Mouse (Mus musculus): Measurements from ENCODE around the gene Rps28. TPM values are rescaled to one million over a fixed set of nuclear protein-coding genes. Genes with fewer than 3 reads are reported as not detected.
A peak's percentile ranks its signal among the peaks of the same experiment; 100 is the strongest.

The Rps28 gene
- polyA plus RNA-seq, 1 experiment from 2014 or later = 827 TPM

GRCm38 (mm10) chr17:33779967-33780295 is 44.4 kb downstream of the Rps28 start:
- peaks cover 24% of the 10 kb centered on the region for H3K36me3 ChIP-seq
- 89% methylated on average over 5 of the region's 5 CpGs for WGBS
- H3K27me3 ChIP-seq (ENCODE audit: low read depth, poor library complexity, severe bottlenecking) = peaks cover 10% of the 10 kb centered on the region
- no peak for DNase-seq (ENCODE audit: low spot score)
- no peak overlapping the region for H3K27ac ChIP-seq (replicated peaks)
- no peaks in the 10 kb centered on the region for H3K9me3 ChIP-seq (replicated peaks)
- 0 out of 2 replicates have a peak overlapping the region, but pooled peaks have one; percentile 7 for H3K4me3 ChIP-seq
- H3K4me1 ChIP-seq = peaks cover 28% of the 10 kb centered on the region

- Histone ChIP-seq H3K36me3 (peaks cover 24% of the 10 kb centered on the region), H3K4me3 (peak overlapping the region; percentile 7), H3K27ac (replicated peaks) (peak overlapping the region; percentile 39), H3K9me3 (replicated peaks) (no peaks in the 10 kb centered on the region), H3K27me3 (ENCODE audit: low read depth, poor library complexity, severe bottlenecking) (peaks cover 10% of the 10 kb centered on the region), H3K4me1 (peaks cover 28% of the 10 kb centered on the region)
- WGBS = 59% methylated on average over 9 of the region's 9 CpGs
- peak; percentile 60 for DNase-seq (ENCODE audit: low spot score)
These were observed 44.9 kb downstream of the Rps28 start for GRCm38 (mm10) chr17:33779271-33779966.

- 89% methylated on average over 4 of the region's 4 CpGs for WGBS
- H3K4me3 ChIP-seq = no peak overlapping the region
- no peaks in the 10 kb centered on the region for H3K9me3 ChIP-seq (replicated peaks)
- no peak overlapping the region for H3K27ac ChIP-seq (replicated peaks)
- H3K36me3 ChIP-seq = peaks cover 24% of the 10 kb centered on the region
- no peak for DNase-seq (ENCODE audit: low spot score)
- peaks cover 10% of the 10 kb centered on the region for H3K4me1 ChIP-seq
- H3K27me3 ChIP-seq (ENCODE audit: low read depth, poor library complexity, severe bottlenecking) = no peaks in the 10 kb centered on the region; the same call in 1 of the 2 replicates
These were observed 49.1 kb downstream of the Rps28 start for GRCm38 (mm10) chr17:33775287-33775686.

GRCm38 (mm10) chr17:33774573-33775155 is 49.7 kb downstream of the Rps28 start:
- 95% methylated on average over 8 of the region's 8 CpGs for whole genome bisulfite sequencing
- DNase-seq (ENCODE audit: low spot score) = no peak
- peaks cover 7% of the 10 kb centered on the region for H3K4me1 ChIP-seq
- H3K9me3 ChIP-seq (replicated peaks) = no peaks in the 10 kb centered on the region
- peaks cover 24% of the 10 kb centered on the region for H3K36me3 ChIP-seq
- H3K4me3 ChIP-seq = no peak overlapping the region
- H3K27me3 ChIP-seq (ENCODE audit: low read depth, poor library complexity, severe bottlenecking) = no peaks in the 10 kb centered on the region
- H3K27ac ChIP-seq (replicated peaks) = no peak overlapping the region

- Histone ChIP-seq H3K27ac (replicated peaks) (no peak overlapping the region), H3K4me3 (no peak overlapping the region), H3K9me3 (replicated peaks) (no peaks in the 10 kb centered on the region), H3K27me3 (ENCODE audit: low read depth, poor library complexity, severe bottlenecking) (no peaks in the 10 kb centered on the region), H3K4me1 (peaks cover under 1% of the 10 kb centered on the region; the same call in 1 of the 2 replicates), H3K36me3 (peaks cover 24% of the 10 kb centered on the region)
- 90% methylated on average over 6 of the region's 6 CpGs for WGBS
- no peak for DNase-seq (ENCODE audit: low spot score)
These were observed 50.3 kb downstream of the Rps28 start for GRCm38 (mm10) chr17:33773871-33774572.

DNA sequence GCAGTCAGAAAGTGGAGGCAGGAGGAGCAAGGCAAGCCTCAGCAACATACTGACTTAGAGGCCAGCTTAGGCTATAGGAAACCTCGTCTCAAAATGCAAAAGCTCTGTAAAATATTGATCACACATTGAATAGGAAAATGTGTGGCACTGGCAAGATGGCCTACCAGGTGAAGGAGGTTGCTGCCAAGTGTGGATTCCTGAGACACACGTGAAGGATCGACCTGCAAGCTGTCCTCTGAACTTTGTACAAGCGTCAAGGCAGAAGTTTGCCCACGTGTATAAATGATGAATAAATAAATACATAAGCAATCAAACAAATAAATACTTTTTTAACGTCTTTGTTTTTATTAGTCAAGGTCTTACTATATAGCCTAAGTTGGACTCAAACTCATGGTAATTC is 50.9 kb downstream of the Rps28 start:
- no peak for DNase-seq (ENCODE audit: low spot score)
- no peak overlapping the region for H3K27ac ChIP-seq (replicated peaks)
- WGBS = 82% methylated on average over 6 of the region's 6 CpGs
- H3K4me3 ChIP-seq = no peak overlapping the region
- H3K4me1 ChIP-seq = no peaks in the 10 kb centered on the region
- H3K36me3 ChIP-seq = peaks cover 24% of the 10 kb centered on the region
- H3K27me3 ChIP-seq (ENCODE audit: low read depth, poor library complexity, severe bottlenecking) = no peaks in the 10 kb centered on the region
- H3K9me3 ChIP-seq (replicated peaks) = no peaks in the 10 kb centered on the region

- Histone ChIP-seq H3K4me3 (no peak overlapping the region), H3K36me3 (peaks cover 11% of the 10 kb centered on the region)
- 93% methylated on average over 4 of the region's 4 CpGs for WGBS
These were observed 52.7 kb downstream of the Rps28 start for GRCm38 (mm10) chr17:33771617-33772016.

More at GRCm38 (mm10) chr17:33771617-33772016, 52.7 kb downstream of the Rps28 start:
- no peak for DNase-seq (ENCODE audit: low spot score)
- H3K4me1 ChIP-seq = no peaks in the 10 kb centered on the region
- no peak overlapping the region for H3K27ac ChIP-seq (replicated peaks)
- H3K27me3 ChIP-seq (ENCODE audit: low read depth, poor library complexity, severe bottlenecking) = no peaks in the 10 kb centered on the region
- H3K9me3 ChIP-seq (replicated peaks) = no peaks in the 10 kb centered on the region

Other genes with a start within 250 kb of the Rps28 start
- gene Zfp414, start 195.5 kb downstream of the Rps28 start, polyA plus RNA-seq (2016; fragmentation: Nextera tagmentation; extraction: Ambion mirVana) = 54.3 and 67.0 TPM in 2 replicates
- 0.22 and 0.30 TPM in 2 replicates for gene Pram1, start 186.5 kb downstream of the Rps28 start, polyA plus RNA-seq (2016; fragmentation: Nextera tagmentation; extraction: Ambion mirVana)
- gene Hnrnpm, start 137.7 kb downstream of the Rps28 start, polyA plus RNA-seq (2016; fragmentation: Nextera tagmentation; extraction: Ambion mirVana) = 511 and 521 TPM in 2 replicates
- 35.5 and 39.5 TPM in 2 replicates for gene March2, start 105.9 kb downstream of the Rps28 start, polyA plus RNA-seq (2016; fragmentation: Nextera tagmentation; extraction: Ambion mirVana)
- gene Rab11b, start 64.0 kb downstream of the Rps28 start, polyA plus RNA-seq (2016; fragmentation: Nextera tagmentation; extraction: Ambion mirVana) = 363 and 422 TPM in 2 replicates
- 17.7 and 20.7 TPM in 2 replicates for gene Angptl4, start 42.7 kb downstream of the Rps28 start, polyA plus RNA-seq (2016; fragmentation: Nextera tagmentation; extraction: Ambion mirVana)
- gene Kank3, start 14.0 kb downstream of the Rps28 start, polyA plus RNA-seq (2016; fragmentation: Nextera tagmentation; extraction: Ambion mirVana) = 24.6 and 29.4 TPM in 2 replicates
- gene Ndufa7, start within 50 bp of the Rps28 start, polyA plus RNA-seq (2016; fragmentation: Nextera tagmentation; extraction: Ambion mirVana) = 496 and 518 TPM in 2 replicates
- gene Cd320, start 18.5 kb upstream of the Rps28 start, polyA plus RNA-seq (2016; fragmentation: Nextera tagmentation; extraction: Ambion mirVana) = 82.0 and 82.4 TPM in 2 replicates
- gene Gm7029, start 49.3 kb upstream of the Rps28 start, polyA plus RNA-seq (2016; fragmentation: Nextera tagmentation; extraction: Ambion mirVana) = not detected in 2 replicates
- gene Kifc1, start 66.1 kb upstream of the Rps28 start, polyA plus RNA-seq (2016; fragmentation: Nextera tagmentation; extraction: Ambion mirVana) = 7.8 and 9.4 TPM in 2 replicates
- 0.30 TPM in 1 of 2 replicates, not detected in the other for gene Platr17, start 80.6 kb upstream of the Rps28 start, polyA plus RNA-seq (2016; fragmentation: Nextera tagmentation; extraction: Ambion mirVana)
- gene Daxx, start 84.9 kb upstream of the Rps28 start, polyA plus RNA-seq (2016; fragmentation: Nextera tagmentation; extraction: Ambion mirVana) = 77.5 and 82.6 TPM in 2 replicates
- 14.9 and 17.3 TPM in 2 replicates for gene Tapbp, start 91.3 kb upstream of the Rps28 start, polyA plus RNA-seq (2016; fragmentation: Nextera tagmentation; extraction: Ambion mirVana)
- gene Zbtb22, start 91.3 kb upstream of the Rps28 start, polyA plus RNA-seq (2016; fragmentation: Nextera tagmentation; extraction: Ambion mirVana) = 23.5 and 24.1 TPM in 2 replicates
- 43.1 and 46.9 TPM in 2 replicates for gene Rgl2, start 105.0 kb upstream of the Rps28 start, polyA plus RNA-seq (2016; fragmentation: Nextera tagmentation; extraction: Ambion mirVana)
- 214 and 240 TPM in 2 replicates for gene Pfdn6, start 115.8 kb upstream of the Rps28 start, polyA plus RNA-seq (2016; fragmentation: Nextera tagmentation; extraction: Ambion mirVana)
- gene Wdr46, start 116.1 kb upstream of the Rps28 start, polyA plus RNA-seq (2016; fragmentation: Nextera tagmentation; extraction: Ambion mirVana) = 47.8 and 52.5 TPM in 2 replicates
- 4.1 and 6.4 TPM in 2 replicates for gene B3galt4, start 126.9 kb upstream of the Rps28 start, polyA plus RNA-seq (2016; fragmentation: Nextera tagmentation; extraction: Ambion mirVana)
- gene Vps52, start 131.2 kb upstream of the Rps28 start, polyA plus RNA-seq (2016; fragmentation: Nextera tagmentation; extraction: Ambion mirVana) = 53.5 and 61.0 TPM in 2 replicates
- gene Rps18, start 131.4 kb upstream of the Rps28 start, polyA plus RNA-seq (2016; fragmentation: Nextera tagmentation; extraction: Ambion mirVana) = 1,339 and 1,576 TPM in 2 replicates
- gene H2-K1, start 175.8 kb upstream of the Rps28 start, polyA plus RNA-seq (2016; fragmentation: Nextera tagmentation; extraction: Ambion mirVana) = 45.7 and 50.3 TPM in 2 replicates
- 13.8 and 15.3 TPM in 2 replicates for gene Ring1, start 200.1 kb upstream of the Rps28 start, polyA plus RNA-seq (2016; fragmentation: Nextera tagmentation; extraction: Ambion mirVana)
- 120 and 128 TPM in 2 replicates for gene H2-Ke6, start 203.5 kb upstream of the Rps28 start, polyA plus RNA-seq (2016; fragmentation: Nextera tagmentation; extraction: Ambion mirVana)
- 221 and 227 TPM in 2 replicates for gene Slc39a7, start 207.1 kb upstream of the Rps28 start, polyA plus RNA-seq (2016; fragmentation: Nextera tagmentation; extraction: Ambion mirVana)
- 54.0 and 56.9 TPM in 2 replicates for gene Rxrb, start 207.2 kb upstream of the Rps28 start, polyA plus RNA-seq (2016; fragmentation: Nextera tagmentation; extraction: Ambion mirVana)
- gene Col11a2, start 214.9 kb upstream of the Rps28 start, polyA plus RNA-seq (2016; fragmentation: Nextera tagmentation; extraction: Ambion mirVana) = 0.92 and 1.1 TPM in 2 replicates